Mouse (Mus musculus): ENCODE measurements around the gene Actrt3. TPM values are rescaled to one million over a fixed set of nuclear protein-coding genes. Genes with fewer than 3 reads are reported as not detected.

Actrt3 gene
- 0.32 and 0.59 TPM in 2 replicates for polyA plus RNA-seq (2015; fragmentation: Nextera tagmentation; extraction: Ambion mirVana)

GRCm38 (mm10) chr3:30599711-30600545 lies at the start of gene Actrt3:
Gene Actrt3, minus strand, starts transcription at chr3:30599939.
- ATAC-seq (ENCODE audit: low read depth) = no peak
- no peaks in the 10 kb centered on the region for H3K9me3 ChIP-seq
- 2% methylated on average over 32 of the region's 32 CpGs for WGBS

GRCm38 (mm10) chr3:30648466-30648865 lies 48.7 kb upstream of the Actrt3 start:
- H3K9me3 ChIP-seq = no peaks in the 10 kb centered on the region
- no peak overlapping the region for H3K27ac ChIP-seq (replicated peaks)
- no peak overlapping the region for H3K4me3 ChIP-seq
- H3K9ac ChIP-seq = no peak overlapping the region
- H3K4me2 ChIP-seq = no peak overlapping the region
- H3K27me3 ChIP-seq = peaks cover 41% of the 10 kb centered on the region
- no peaks in the 10 kb centered on the region for H3K36me3 ChIP-seq
- no peak for ATAC-seq (ENCODE audit: low read depth)
- H3K4me1 ChIP-seq (replicated peaks) = peaks cover 26% of the 10 kb centered on the region
- 96% methylated on average over 2 of the region's 2 CpGs for WGBS

More at GRCm38 (mm10) chr3:30599711-30600545, at the start of gene Actrt3:
- Histone ChIP-seq H3K9ac (peak within 1 kb of the TSS; percentile 70), H3K36me3 (peaks cover 9% of the 10 kb centered on the region; the same call in 1 of the 2 replicates), H3K27me3 (peaks cover 4% of the 10 kb centered on the region; the same call in 1 of the 2 replicates), H3K4me2 (peak within 1 kb of the TSS; percentile 72), H3K4me3 (peak within 1 kb of the TSS; percentile 84), H3K4me1 (replicated peaks) (peaks cover 36% of the 10 kb centered on the region), H3K27ac (replicated peaks) (peak within 1 kb of the TSS; percentile 69)

GRCm38 (mm10) chr3:30647440-30648090 lies 47.8 kb upstream of the Actrt3 start, which contains the start of gene Lrrc34:
Gene Lrrc34, minus strand, starts transcription at chr3:30647869.
- H3K27me3 ChIP-seq = peaks cover 41% of the 10 kb centered on the region
- peak within 1 kb of the TSS; percentile 65 for H3K4me2 ChIP-seq
- ATAC-seq (ENCODE audit: low read depth) = peak; percentile 76
- no peaks in the 10 kb centered on the region for H3K9me3 ChIP-seq
- peaks cover 26% of the 10 kb centered on the region for H3K4me1 ChIP-seq (replicated peaks)
- peak within 1 kb of the TSS; percentile 33 for H3K4me3 ChIP-seq
- WGBS = 1% methylated on average over 25 of the region's 25 CpGs
- H3K9ac ChIP-seq = peak within 1 kb of the TSS; percentile 60
- no peak within 1 kb of the TSS for H3K27ac ChIP-seq (replicated peaks)
- no peaks in the 10 kb centered on the region for H3K36me3 ChIP-seq

- H3K4me1 ChIP-seq (replicated peaks) = peaks cover 26% of the 10 kb centered on the region
- H3K4me3 ChIP-seq = no peak overlapping the region
- no peaks in the 10 kb centered on the region for H3K36me3 ChIP-seq
- 47% methylated on average over 8 of the region's 8 CpGs for WGBS
- H3K9me3 ChIP-seq = no peaks in the 10 kb centered on the region
- H3K27ac ChIP-seq (replicated peaks) = no peak overlapping the region
- H3K4me2 ChIP-seq = no peak overlapping the region
- no peak overlapping the region for H3K9ac ChIP-seq
- no peak for ATAC-seq (ENCODE audit: low read depth)
- H3K27me3 ChIP-seq = peaks cover 40% of the 10 kb centered on the region
These were observed 47.0 kb upstream of the Actrt3 start for GRCm38 (mm10) chr3:30646761-30647160.

- no peaks in the 10 kb centered on the region for H3K9me3 ChIP-seq
- peaks cover 14% of the 10 kb centered on the region for H3K27me3 ChIP-seq
- no peak within 1 kb of the TSS for H3K4me3 ChIP-seq
- H3K36me3 ChIP-seq = no peaks in the 10 kb centered on the region
- peaks cover 13% of the 10 kb centered on the region for H3K4me1 ChIP-seq (replicated peaks)
- H3K27ac ChIP-seq (replicated peaks) = no peak within 1 kb of the TSS
- no peak within 1 kb of the TSS for H3K9ac ChIP-seq
- no peak within 1 kb of the TSS for H3K4me2 ChIP-seq
- ATAC-seq (ENCODE audit: low read depth) = no peak
- 78% methylated on average over 2 of the region's 2 CpGs for WGBS
These were observed 44.5 kb upstream of the Actrt3 start, which contains the start of gene Lrriq4 for GRCm38 (mm10) chr3:30644207-30644606. Gene Lrriq4, plus strand, starts transcription at chr3:30644507.

- WGBS = 87% methylated on average over 4 of the region's 4 CpGs
- no peak overlapping the region for H3K4me2 ChIP-seq
- H3K4me1 ChIP-seq (replicated peaks) = no peaks in the 10 kb centered on the region
- H3K27ac ChIP-seq (replicated peaks) = no peak overlapping the region
- no peak overlapping the region for H3K9ac ChIP-seq
- no peaks in the 10 kb centered on the region for H3K36me3 ChIP-seq
- ATAC-seq (ENCODE audit: low read depth) = no peak
- H3K27me3 ChIP-seq = no peaks in the 10 kb centered on the region
- H3K4me3 ChIP-seq = no peak overlapping the region
- H3K9me3 ChIP-seq = no peaks in the 10 kb centered on the region
These were observed 35.9 kb upstream of the Actrt3 start for GRCm38 (mm10) chr3:30635629-30636028.

- ATAC-seq (ENCODE audit: low read depth) = no peak
- WGBS = 63% methylated on average over 3 of the region's 3 CpGs
- H3K4me1 ChIP-seq (replicated peaks) = no peaks in the 10 kb centered on the region
These were observed 33.9 kb upstream of the Actrt3 start for GRCm38 (mm10) chr3:30633681-30634080.

GRCm38 (mm10) chr3:30620132-30620531 lies 20.4 kb upstream of the Actrt3 start:
- ATAC-seq (ENCODE audit: low read depth) = no peak
- Histone ChIP-seq H3K4me2 (no peak overlapping the region), H3K9me3 (no peaks in the 10 kb centered on the region), H3K4me3 (no peak overlapping the region), H3K27me3 (no peaks in the 10 kb centered on the region), H3K9ac (no peak overlapping the region), H3K27ac (replicated peaks) (no peak overlapping the region), H3K4me1 (replicated peaks) (no peaks in the 10 kb centered on the region), H3K36me3 (peaks cover 55% of the 10 kb centered on the region)
- WGBS = 88% methylated on average over 8 of the region's 8 CpGs

More at GRCm38 (mm10) chr3:30633681-30634080, 33.9 kb upstream of the Actrt3 start:
- Histone ChIP-seq H3K9ac (no peak overlapping the region), H3K36me3 (no peaks in the 10 kb centered on the region), H3K4me3 (no peak overlapping the region), H3K27ac (replicated peaks) (no peak overlapping the region), H3K27me3 (no peaks in the 10 kb centered on the region), H3K9me3 (no peaks in the 10 kb centered on the region), H3K4me2 (no peak overlapping the region)

- WGBS = 94% methylated on average over 4 of the region's 4 CpGs
- H3K36me3 ChIP-seq = peaks cover 78% of the 10 kb centered on the region
- no peak overlapping the region for H3K4me3 ChIP-seq
- peaks cover 13% of the 10 kb centered on the region for H3K4me1 ChIP-seq (replicated peaks)
- ATAC-seq (ENCODE audit: low read depth) = no peak
- H3K27me3 ChIP-seq = no peaks in the 10 kb centered on the region
- H3K9me3 ChIP-seq = no peaks in the 10 kb centered on the region
- H3K9ac ChIP-seq = no peak overlapping the region
- no peak overlapping the region for H3K4me2 ChIP-seq
- no peak overlapping the region for H3K27ac ChIP-seq (replicated peaks)
These were observed 11.2 kb upstream of the Actrt3 start for GRCm38 (mm10) chr3:30610930-30611329.

- H3K9ac ChIP-seq = no peak overlapping the region
- H3K27ac ChIP-seq (replicated peaks) = no peak overlapping the region
- no peaks in the 10 kb centered on the region for H3K27me3 ChIP-seq
- peaks cover 77% of the 10 kb centered on the region for H3K36me3 ChIP-seq
- ATAC-seq (ENCODE audit: low read depth) = no peak
- peaks cover 19% of the 10 kb centered on the region for H3K4me1 ChIP-seq (replicated peaks)
- WGBS = 91% methylated on average over 3 of the region's 3 CpGs
- H3K4me3 ChIP-seq = no peak overlapping the region
- no peaks in the 10 kb centered on the region for H3K9me3 ChIP-seq
- H3K4me2 ChIP-seq = no peak overlapping the region
These were observed 9.3 kb upstream of the Actrt3 start for GRCm38 (mm10) chr3:30608999-30609398.

GRCm38 (mm10) chr3:30603256-30603655 lies 3.5 kb upstream of the Actrt3 start:
- Histone ChIP-seq H3K9me3 (no peaks in the 10 kb centered on the region), H3K4me2 (peak overlapping the region; percentile 72), H3K27me3 (peaks cover 3% of the 10 kb centered on the region; the same call in 1 of the 2 replicates), H3K9ac (peak overlapping the region; percentile 88), H3K36me3 (peaks cover 35% of the 10 kb centered on the region), H3K27ac (replicated peaks) (peak overlapping the region; percentile 97), H3K4me1 (replicated peaks) (peaks cover 45% of the 10 kb centered on the region), H3K4me3 (peak overlapping the region; percentile 84)
- 27% methylated on average over 10 of the region's 10 CpGs for WGBS
- no peak for ATAC-seq (ENCODE audit: low read depth)

GRCm38 (mm10) chr3:30602740-30603098 lies 3.0 kb upstream of the Actrt3 start:
- WGBS = 0% methylated on average over 27 of the region's 27 CpGs
- Histone ChIP-seq H3K9ac (peak overlapping the region; percentile 88), H3K4me2 (peak overlapping the region; percentile 72), H3K27ac (replicated peaks) (peak overlapping the region; percentile 97), H3K27me3 (peaks cover 4% of the 10 kb centered on the region; the same call in 1 of the 2 replicates), H3K36me3 (peaks cover 30% of the 10 kb centered on the region), H3K4me3 (peak overlapping the region; percentile 84), H3K9me3 (no peaks in the 10 kb centered on the region), H3K4me1 (replicated peaks) (peaks cover 41% of the 10 kb centered on the region)
- ATAC-seq (ENCODE audit: low read depth) = no peak; the same call in 1 of the 2 replicates
